Mouse (Mus musculus): ENCODE results near the gene Chrne.
"Not testable (repeated sequence)": the region's sequence is repeated elsewhere in the genome, so short reads cannot be mapped to it uniquely, and the experiment has no call there.

Chrne gene

GRCm38 (mm10) chr11:70582196-70582595 is 36.8 kb downstream of the Chrne start:
- no peak for DNase-seq

- DNase-seq = no peak
Observed at GRCm38 (mm10) chr11:70580921-70581320, 38.1 kb downstream of the Chrne start.

- DNase-seq = no peak
Observed at GRCm38 (mm10) chr11:70580358-70580720, 38.7 kb downstream of the Chrne start.

- no peak for DNase-seq
Observed at GRCm38 (mm10) chr11:70579710-70580357, 39.2 kb downstream of the Chrne start.

DNA sequence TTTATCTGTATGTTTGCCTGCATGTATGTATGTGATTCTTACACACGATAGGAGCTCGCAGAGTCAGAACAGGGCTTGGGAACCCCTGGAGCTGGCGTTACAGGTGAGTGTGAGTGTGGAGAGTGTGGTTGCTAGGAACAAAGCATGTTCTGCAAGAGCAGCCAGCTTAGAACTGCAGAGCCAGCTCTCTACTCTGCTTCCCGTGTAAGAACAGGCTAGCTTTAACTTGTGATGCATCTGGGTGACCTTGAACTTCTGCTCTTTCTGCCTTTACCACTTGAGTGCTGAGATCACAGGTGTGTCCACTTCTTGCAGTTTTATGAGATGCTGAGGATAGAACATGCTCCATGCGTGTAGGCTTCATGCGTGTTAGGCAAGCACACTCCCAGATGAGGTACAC is 40.1 kb downstream of the Chrne start:
- no peak for DNase-seq

- no peak for DNase-seq
Observed at GRCm38 (mm10) chr11:70577201-70577600, 41.8 kb downstream of the Chrne start.

- DNase-seq = no peak
Observed at GRCm38 (mm10) chr11:70573872-70574271, 45.1 kb downstream of the Chrne start.

DNA sequence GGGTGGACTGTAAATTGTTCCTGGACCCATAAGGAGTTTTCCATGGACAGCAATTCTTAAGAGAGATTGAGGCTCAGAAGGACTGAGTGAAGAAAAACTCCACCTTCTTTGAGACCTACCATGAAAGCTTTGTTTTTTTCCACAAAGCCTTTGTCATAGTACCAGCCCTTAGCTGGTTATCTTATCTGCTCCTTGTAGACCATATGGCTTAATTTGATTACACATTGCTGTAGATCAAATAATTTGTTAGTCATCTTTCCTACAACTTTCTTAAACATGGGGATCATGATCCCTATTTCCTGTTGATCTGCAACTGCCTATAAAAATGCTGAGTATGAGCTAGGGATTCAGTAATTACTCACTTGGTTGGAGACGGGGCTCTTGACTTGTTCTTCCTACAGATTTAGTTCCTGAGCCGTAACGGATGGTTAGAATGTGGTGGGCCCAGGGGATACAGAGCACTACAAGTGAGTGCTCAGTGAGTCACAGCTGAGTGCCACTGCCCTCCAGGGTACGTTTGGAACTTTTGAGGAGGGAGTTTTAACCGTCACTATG is 46.6 kb downstream of the Chrne start:
- DNase-seq = no peak

DNA sequence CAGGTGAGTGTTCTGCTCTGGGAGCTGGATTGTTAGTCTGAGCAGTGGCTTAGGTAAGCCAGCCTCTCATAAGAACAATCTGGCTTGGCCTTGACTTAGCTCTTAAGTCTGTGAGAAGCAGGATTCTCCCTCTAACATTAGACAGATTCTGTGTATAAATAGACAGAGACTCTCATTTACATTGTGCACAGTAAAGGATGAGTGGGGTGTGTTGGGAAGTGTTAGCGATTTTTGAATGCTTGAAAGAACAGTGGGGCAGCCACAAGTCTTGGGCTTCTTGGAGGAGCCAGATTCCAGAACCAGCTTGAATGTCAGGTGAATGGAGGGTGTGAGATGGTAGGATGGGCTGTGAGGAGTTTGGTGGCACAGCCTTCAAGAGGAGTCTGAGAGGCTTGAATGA is 47.4 kb downstream of the Chrne start:
- DNase-seq = no peak

DNA sequence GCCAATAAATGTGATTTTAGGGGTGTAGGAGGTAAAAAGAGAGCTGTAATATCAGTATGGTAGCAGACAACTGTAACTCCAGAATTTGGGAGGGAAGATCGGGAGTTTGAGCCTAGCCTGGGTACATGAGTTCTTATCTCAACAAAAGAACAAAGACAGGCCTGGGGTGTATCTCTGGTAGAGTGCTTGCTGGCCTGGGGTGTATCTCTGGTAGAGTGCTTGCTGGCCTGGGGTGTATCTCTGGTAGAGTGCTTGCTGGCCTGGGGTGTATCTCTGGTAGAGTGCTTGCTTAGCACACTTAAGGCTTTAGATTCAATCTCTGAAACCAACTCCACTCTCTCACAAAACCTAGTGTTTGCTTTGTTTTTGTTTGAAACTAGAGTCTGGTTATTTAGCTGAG is 48.4 kb downstream of the Chrne start:
- not testable (repeated sequence) for DNase-seq

GRCm38 (mm10) chr11:70566586-70566985 is 52.4 kb downstream of the Chrne start:
- DNase-seq = no peak
